Mouse (Mus musculus): Measurements from ENCODE around the gene Lrrc72. TPM values are rescaled to one million over a fixed set of nuclear protein-coding genes. Genes with fewer than 3 reads are reported as not detected.

Gene Lrrc72
- not detected for polyA plus RNA-seq (2017; shearing (Covaris generic))

GRCm38 (mm10) chr12:36253298-36253697 lies at the start of gene Lrrc72:
Gene Lrrc72, minus strand, starts transcription at chr12:36253398.

Other genes with a start within 250 kb of the Lrrc72 start
- gene Tspan13, start 210.9 kb downstream of the Lrrc72 start, polyA plus RNA-seq (2017; shearing (Covaris generic)) = 439 TPM
- 55.8 TPM for gene Ankmy2, start 96.3 kb downstream of the Lrrc72 start, polyA plus RNA-seq (2017; shearing (Covaris generic))
- gene Bzw2, start 95.3 kb downstream of the Lrrc72 start, polyA plus RNA-seq (2017; shearing (Covaris generic)) = 200 TPM
- gene Sostdc1, start 60.7 kb upstream of the Lrrc72 start, polyA plus RNA-seq (2017; shearing (Covaris generic)) = 30.4 TPM
- gene Ispd, start 128.1 kb upstream of the Lrrc72 start, polyA plus RNA-seq (2017; shearing (Covaris generic)) = 3.8 TPM
- not detected for gene D630036H23Rik, start 128.8 kb upstream of the Lrrc72 start, polyA plus RNA-seq (2017; shearing (Covaris generic))

Measured in inflammation-experienced regulatory T-cells, adult 16 weeks (primary cell).